Mouse (Mus musculus): ENCODE data around the gene Plekhg5. TPM values are rescaled to one million over a fixed set of nuclear protein-coding genes. Genes with fewer than 3 reads are reported as not detected.

The Plekhg5 gene
- polyA plus RNA-seq, 1 experiment = 5.5 TPM

DNA sequence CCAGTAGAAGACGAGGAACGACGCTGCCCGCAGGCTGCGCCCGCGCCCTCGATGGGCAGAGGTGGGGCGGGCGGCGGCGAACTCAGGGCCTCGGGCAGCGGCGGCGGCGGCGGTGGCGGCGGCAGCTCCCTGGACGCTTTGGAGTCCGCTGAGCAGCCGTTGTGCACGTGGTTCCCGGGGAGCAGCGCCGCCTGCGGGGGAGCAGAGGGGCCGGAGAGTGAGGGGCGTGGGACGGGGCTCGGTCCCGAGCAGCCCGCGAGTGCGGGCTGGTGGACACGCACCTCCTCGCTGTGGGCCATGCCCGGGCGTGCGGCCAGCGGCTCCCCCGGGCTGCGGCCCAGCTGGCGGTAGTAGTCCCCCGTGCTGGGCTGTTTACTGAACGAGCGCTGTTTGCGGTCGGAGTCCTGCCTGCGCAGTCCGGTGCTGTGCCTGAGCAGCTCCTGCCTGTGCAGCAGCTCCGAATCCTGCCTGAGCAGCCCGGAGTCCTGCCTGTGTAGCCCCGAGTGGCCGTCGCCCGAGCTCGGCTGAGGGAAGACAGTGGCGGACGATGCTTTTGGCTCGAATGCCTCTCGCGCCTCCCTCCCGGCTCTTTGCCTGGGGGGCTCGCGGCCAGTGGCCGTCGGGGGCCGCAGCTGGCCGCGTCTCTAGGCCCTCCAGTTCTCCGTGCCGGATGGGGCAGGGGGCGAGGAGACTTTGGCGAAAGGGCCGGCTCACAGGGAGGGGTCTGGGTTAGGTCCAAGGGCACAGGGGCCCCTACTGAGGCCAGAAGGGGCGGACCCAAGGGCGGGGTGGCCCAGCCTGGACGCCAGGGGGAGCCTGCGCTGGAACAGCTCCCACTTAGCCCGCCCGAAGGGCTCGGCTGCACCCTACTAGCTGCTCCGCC, 58.7 kb downstream of the Plekhg5 start:
- H3K4me1 ChIP-seq = peaks cover 61% of the 10 kb centered on the region
- H3K36me3 ChIP-seq (replicated peaks; ENCODE audit: low read length) = peaks cover 22% of the 10 kb centered on the region
- H3K4me3 ChIP-seq (replicated peaks) = peak overlapping the region; percentile 92
- H3K9me3 ChIP-seq = peaks cover 26% of the 10 kb centered on the region
- TF ChIP-seq FLI1 (IDR thresholded peaks at IDR 0.05; ENCODE audit: low read length) (no peak), GATA1 (IDR thresholded peaks at IDR 0.05; ENCODE audit: borderline replicate concordance, low read length) (no peak)
- peaks cover 91% of the 10 kb centered on the region for H3K27me3 ChIP-seq (replicated peaks)

DNA sequence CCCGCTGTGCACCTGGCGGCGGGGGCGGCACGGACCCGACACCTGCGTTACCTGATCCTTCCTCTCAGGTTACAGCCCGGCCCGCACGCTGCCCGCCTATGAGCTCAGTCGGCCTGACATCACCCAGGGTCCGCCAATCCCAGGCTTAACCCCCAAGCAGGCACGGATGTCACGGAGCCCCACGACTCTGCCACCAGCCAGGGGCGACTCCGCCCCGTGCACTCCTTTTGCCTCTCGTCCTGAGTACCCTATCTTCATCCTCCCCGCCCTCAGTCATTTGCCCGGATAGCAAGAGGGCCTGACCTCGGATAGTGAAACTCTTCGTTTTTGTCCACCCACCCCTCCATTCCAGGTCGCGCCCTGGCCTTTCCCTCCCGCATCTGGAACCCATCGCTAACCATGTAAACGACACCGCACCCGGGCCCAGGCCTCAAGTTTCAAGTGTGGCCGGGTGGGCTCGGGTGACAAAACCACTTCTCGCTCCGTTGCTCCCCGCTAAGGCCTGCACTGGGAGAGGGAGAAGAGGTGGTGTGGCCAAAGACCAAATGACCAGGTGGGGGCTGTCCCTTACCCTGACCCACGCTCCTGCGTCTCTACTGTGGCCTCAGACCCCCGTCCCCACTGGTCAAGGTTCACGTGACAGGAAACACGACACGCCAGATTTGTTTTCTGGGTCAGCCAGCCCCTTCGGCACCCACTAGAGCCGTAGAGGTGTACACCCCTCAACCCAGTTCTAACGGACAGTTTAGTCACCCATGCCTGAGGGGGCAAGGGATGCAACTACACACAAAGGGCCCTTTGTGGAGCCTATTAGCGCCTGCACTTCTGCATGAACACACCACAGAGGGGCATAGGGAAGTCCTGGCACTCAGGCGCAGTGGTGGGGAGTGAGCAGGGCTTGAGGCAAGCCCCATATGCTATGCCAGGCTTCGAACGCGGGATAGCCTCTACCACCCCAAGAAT, 59.8 kb downstream of the Plekhg5 start:
- peaks cover 12% of the 10 kb centered on the region for H3K36me3 ChIP-seq (replicated peaks; ENCODE audit: low read length)
- peaks cover 62% of the 10 kb centered on the region for H3K4me1 ChIP-seq
- H3K27me3 ChIP-seq (replicated peaks) = peaks cover 84% of the 10 kb centered on the region
- TF ChIP-seq FLI1 (IDR thresholded peaks at IDR 0.05; ENCODE audit: low read length) (no peak), GATA1 (IDR thresholded peaks at IDR 0.05; ENCODE audit: borderline replicate concordance, low read length) (no peak)
- H3K4me3 ChIP-seq (replicated peaks) = peak overlapping the region; percentile 92
- peaks cover 16% of the 10 kb centered on the region for H3K9me3 ChIP-seq

DNA sequence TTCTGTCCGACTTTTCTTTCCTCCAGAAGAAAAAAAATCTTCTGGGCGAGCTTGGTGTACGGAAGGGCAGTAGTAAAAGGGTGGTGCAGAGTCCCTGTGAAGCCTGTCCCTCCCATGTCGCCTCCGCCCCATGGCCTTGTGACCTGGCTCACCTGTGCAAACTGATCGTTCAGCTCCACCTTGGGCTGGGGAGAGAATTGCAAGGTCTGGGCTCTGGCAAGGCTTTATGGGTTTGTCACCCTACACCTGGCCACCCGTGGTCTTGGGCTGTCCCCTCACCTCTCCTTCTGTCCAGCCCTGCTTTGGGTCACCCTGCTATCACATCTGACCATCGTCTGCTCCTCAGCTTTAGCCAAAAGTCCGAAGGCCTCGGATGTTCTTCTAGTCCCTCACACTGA, 60.5 kb downstream of the Plekhg5 start:
- no peak overlapping the region for H3K4me3 ChIP-seq (replicated peaks)
- peaks cover 62% of the 10 kb centered on the region for H3K4me1 ChIP-seq
- peaks cover 11% of the 10 kb centered on the region for H3K9me3 ChIP-seq
- peaks cover 7% of the 10 kb centered on the region for H3K36me3 ChIP-seq (replicated peaks; ENCODE audit: low read length)
- H3K27me3 ChIP-seq (replicated peaks) = peaks cover 77% of the 10 kb centered on the region
- TF ChIP-seq GATA1 (IDR thresholded peaks at IDR 0.05; ENCODE audit: borderline replicate concordance, low read length) (no peak), FLI1 (IDR thresholded peaks at IDR 0.05; ENCODE audit: low read length) (no peak)

DNA sequence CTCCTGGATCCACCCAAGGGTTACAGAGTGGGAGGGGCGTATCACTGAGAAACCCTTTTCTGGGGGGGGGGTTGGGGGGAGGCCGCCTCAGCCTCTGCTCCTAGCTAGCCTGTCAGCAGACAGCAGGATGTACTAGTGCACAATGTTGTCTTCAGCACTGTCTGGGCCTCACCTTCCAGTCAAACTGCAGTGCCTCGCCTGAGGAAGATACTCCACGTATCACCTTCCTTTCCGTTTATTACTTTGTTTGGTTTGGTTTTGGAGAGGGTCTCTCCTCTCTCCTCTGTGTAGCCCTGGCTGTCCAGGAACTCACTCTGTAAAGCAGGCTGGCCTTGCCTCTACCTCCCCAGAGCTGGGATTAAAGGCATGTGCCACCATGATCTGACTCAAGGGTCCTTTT, 60.9 kb downstream of the Plekhg5 start:
- TF ChIP-seq FLI1 (IDR thresholded peaks at IDR 0.05; ENCODE audit: low read length) (no peak), GATA1 (IDR thresholded peaks at IDR 0.05; ENCODE audit: borderline replicate concordance, low read length) (no peak)
- Histone ChIP-seq H3K9me3 (peaks cover 7% of the 10 kb centered on the region), H3K36me3 (replicated peaks; ENCODE audit: low read length) (peaks cover 2% of the 10 kb centered on the region), H3K4me1 (peaks cover 65% of the 10 kb centered on the region), H3K27me3 (replicated peaks) (peaks cover 72% of the 10 kb centered on the region), H3K4me3 (replicated peaks) (no peak overlapping the region)

DNA sequence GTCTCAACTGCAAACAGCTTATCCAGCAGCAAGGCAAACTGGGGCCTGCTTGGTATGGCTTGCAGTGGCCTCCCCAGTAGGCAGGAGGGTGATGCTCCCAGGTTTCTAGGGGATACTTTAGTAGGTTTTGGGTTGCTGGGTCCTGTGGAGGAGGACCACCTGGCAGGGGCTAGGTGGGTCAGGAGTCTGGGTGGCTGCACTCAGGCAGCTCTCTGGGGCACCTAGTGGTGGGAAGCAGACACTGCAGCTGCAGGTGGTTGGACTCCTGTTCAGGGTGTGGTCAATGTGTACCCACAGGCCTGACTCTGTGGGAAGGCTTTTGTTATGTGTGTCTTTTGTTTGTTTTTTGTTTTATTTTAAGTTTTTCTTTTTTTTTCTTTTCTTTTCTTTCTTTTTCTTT, 62.2 kb downstream of the Plekhg5 start:
- Histone ChIP-seq H3K4me3 (replicated peaks) (no peak overlapping the region), H3K9me3 (no peaks in the 10 kb centered on the region), H3K36me3 (replicated peaks; ENCODE audit: low read length) (no peaks in the 10 kb centered on the region), H3K4me1 (peaks cover 68% of the 10 kb centered on the region), H3K27me3 (replicated peaks) (peaks cover 59% of the 10 kb centered on the region)
- TF ChIP-seq FLI1 (IDR thresholded peaks at IDR 0.05; ENCODE audit: low read length) (no peak), GATA1 (IDR thresholded peaks at IDR 0.05; ENCODE audit: borderline replicate concordance, low read length) (no peak)

DNA sequence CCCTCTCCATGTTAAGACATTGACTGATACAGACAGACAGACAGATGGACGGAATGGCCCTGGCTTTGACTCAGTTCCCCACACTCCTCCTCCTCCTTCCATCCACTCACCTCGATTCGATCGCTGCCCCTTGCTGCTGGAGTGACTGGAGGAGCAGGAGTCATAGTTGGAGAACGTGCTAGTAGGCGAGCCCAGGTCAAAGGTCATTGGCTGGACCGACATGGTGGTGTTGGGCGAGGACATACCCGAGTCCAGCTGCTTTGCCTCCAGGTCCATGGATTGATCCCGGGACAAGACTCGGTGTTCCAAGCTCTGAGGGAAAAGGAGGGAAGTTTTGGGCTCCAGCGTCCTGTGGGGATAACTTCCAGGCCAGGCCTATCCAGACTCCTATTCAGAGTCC, 63.1 kb downstream of the Plekhg5 start:
- no peak for TF ChIP-seq GATA1 (IDR thresholded peaks at IDR 0.05; ENCODE audit: borderline replicate concordance, low read length)
- no peak for TF ChIP-seq FLI1 (IDR thresholded peaks at IDR 0.05; ENCODE audit: low read length)
- Histone ChIP-seq H3K4me3 (replicated peaks) (no peak overlapping the region), H3K27me3 (replicated peaks) (peaks cover 51% of the 10 kb centered on the region), H3K4me1 (peaks cover 64% of the 10 kb centered on the region), H3K36me3 (replicated peaks; ENCODE audit: low read length) (no peaks in the 10 kb centered on the region), H3K9me3 (no peaks in the 10 kb centered on the region)

DNA sequence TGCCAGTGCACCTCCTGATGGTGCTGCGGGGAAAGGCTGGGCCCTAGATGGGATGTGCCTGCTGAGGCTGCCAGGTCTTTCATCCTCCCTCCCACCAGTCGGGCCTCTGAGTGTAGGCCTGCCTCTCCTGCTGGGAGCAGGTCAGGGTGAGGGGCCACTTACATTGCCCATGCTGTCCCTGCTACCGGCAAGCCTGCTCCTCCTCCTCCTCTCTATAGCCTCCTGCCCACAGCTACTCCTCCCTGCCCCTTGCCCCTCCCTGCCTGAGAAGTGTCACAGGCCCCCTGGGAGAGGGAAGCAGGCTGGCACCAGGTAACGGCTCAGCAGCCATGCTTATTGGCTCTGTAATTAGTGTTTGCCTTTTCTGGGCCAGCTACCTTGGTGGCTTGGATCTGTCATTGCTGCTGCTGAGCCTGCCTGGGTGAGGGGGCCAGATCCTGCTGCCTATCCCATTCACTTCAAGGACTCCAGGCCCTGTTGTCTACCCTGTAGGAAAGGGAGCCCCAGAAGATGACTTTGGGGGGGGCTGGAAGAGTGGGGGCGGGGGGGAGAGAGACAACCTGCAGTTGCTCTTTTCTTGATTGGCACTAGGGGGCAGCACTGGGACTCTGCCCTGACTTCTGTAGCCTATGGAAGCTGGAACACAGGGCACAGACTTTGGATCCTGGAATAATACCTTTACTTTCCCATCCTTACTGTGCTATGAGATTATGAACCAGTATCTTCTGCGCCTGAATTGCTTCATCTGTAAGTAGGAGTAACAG, 64.0 kb downstream of the Plekhg5 start:
- no peak for TF ChIP-seq GATA1 (IDR thresholded peaks at IDR 0.05; ENCODE audit: borderline replicate concordance, low read length)
- TF ChIP-seq FLI1 (IDR thresholded peaks at IDR 0.05; ENCODE audit: low read length) = no peak
- H3K36me3 ChIP-seq (replicated peaks; ENCODE audit: low read length) = no peaks in the 10 kb centered on the region
- peak overlapping the region; percentile 10 for H3K4me3 ChIP-seq (replicated peaks)
- H3K27me3 ChIP-seq (replicated peaks) = peaks cover 47% of the 10 kb centered on the region
- H3K9me3 ChIP-seq = no peaks in the 10 kb centered on the region
- peaks cover 63% of the 10 kb centered on the region for H3K4me1 ChIP-seq

DNA sequence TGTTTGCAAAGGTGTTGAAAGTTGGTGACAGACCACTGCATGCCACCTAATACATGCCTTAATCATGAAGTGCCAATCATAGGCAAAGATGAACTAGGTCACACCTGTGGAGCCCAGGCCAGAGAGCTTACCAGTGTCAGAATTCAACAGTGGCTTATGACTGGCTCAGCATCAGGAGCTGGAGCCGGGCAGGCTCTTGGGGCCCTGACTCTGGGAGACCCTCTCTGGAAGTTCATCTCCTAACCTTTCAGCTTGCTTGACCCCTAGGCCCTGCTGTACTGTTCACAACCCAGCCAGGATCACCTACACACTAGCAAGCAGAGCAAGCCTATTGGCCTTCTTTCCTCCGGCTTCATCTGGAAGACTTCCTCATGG, 64.6 kb downstream of the Plekhg5 start:
- TF ChIP-seq GATA1 (IDR thresholded peaks at IDR 0.05; ENCODE audit: borderline replicate concordance, low read length) = no peak
- no peaks in the 10 kb centered on the region for H3K36me3 ChIP-seq (replicated peaks; ENCODE audit: low read length)
- H3K9me3 ChIP-seq = no peaks in the 10 kb centered on the region
- peaks cover 47% of the 10 kb centered on the region for H3K27me3 ChIP-seq (replicated peaks)
- H3K4me1 ChIP-seq = peaks cover 57% of the 10 kb centered on the region
- H3K4me3 ChIP-seq (replicated peaks) = no peak overlapping the region

DNA sequence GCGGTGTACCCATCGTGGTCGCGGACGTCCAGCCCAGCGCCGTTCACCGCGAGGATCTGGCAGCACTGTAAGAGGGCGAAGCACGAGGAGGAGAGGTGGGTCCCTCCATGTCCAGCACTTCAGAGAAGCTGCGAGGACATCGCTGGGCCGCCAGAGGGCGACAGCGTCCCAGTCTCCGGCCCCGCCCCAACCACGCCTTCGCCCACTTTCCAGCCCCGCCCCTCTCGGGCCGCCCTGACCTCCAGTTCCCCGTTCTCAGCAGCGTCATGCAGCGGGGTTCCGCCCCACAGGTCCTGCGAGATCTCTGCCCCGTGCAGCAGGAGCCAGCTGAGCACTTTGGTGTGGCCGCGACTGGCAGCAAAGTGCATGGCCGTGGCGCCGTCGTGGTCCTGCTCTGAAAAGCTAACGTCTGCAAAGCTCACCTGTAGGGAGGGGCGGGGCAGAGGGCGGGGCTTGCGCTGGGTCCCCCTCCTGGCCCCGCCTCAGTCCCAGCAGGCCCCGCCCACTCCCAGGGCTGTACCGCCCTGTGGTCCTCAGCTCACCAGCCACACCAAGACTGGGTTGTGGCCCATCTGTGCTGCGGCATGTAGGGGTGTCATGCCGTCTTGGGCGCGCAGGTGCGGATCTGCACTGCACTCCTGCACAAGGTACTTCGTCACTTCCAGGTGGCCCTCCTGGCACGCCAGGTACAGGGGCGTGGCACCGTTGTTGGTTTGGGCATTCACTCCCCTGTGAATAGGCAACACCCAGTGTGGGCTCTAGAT, 66.4 kb downstream of the Plekhg5 start:
- Histone ChIP-seq H3K4me3 (replicated peaks) (peak overlapping the region; percentile 96), H3K4me1 (peaks cover 47% of the 10 kb centered on the region), H3K9me3 (peaks cover 1% of the 10 kb centered on the region), H3K36me3 (replicated peaks; ENCODE audit: low read length) (no peaks in the 10 kb centered on the region), H3K27me3 (replicated peaks) (peaks cover 42% of the 10 kb centered on the region)
- TF ChIP-seq FLI1 (IDR thresholded peaks at IDR 0.05; ENCODE audit: low read length) (no peak), GATA1 (IDR thresholded peaks at IDR 0.05; ENCODE audit: borderline replicate concordance, low read length) (no peak)
